Mouse (Mus musculus): ENCODE results near the gene Rnf123. TPM values are rescaled to one million over a fixed set of nuclear protein-coding genes. Genes with fewer than 3 reads are reported as not detected.

Rnf123 gene
- polyA plus RNA-seq, 1 experiment from 2014 or later = 13.8 TPM

DNA sequence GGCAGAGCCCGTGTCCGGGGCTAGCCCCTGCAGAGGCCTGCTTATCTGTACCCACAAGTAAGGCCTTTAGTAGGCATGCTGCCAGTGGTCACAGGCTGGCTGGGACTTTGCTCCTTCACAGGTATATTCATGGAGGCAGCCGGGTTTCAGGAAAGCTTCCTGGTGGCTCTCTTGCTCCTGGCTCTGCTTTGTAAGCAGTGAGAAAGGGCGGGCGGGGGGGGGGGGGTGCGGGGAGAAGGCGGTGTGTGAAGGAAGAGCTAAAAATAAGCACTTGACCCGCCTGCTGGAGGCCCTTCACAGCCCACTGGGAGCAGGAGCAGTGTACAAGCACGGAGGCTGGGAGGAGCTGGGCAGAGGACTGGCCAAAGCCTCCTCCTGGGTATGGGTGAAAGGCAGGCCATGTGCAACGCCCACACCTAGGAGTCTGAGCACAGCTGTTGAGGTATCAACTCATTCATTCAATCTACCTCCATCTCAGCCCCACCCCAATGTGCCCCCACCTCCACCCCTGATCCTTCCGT is 36.8 kb upstream of the Rnf123 start:
- no peak for TF ChIP-seq CTCF (IDR thresholded peaks at IDR 0.05; ENCODE audit: low read depth)
- TF ChIP-seq EP300 (optimal IDR thresholded peaks at IDR 0.05) = no peak
- peak; percentile 96 for ATAC-seq (ENCODE audit: low FRiP score, low TSS enrichment)
- no peaks in the 10 kb centered on the region for H3K36me3 ChIP-seq (ENCODE audit: control insufficient read depth, insufficient read depth, low read length)
- peak overlapping the region; percentile 14; the same call in 1 of the 2 replicates for H3K4me2 ChIP-seq (replicated peaks; ENCODE audit: low read depth)
- peak overlapping the region; percentile 69 for H3K27ac ChIP-seq (replicated peaks)
- no peaks in the 10 kb centered on the region for H3K9me3 ChIP-seq (ENCODE audit: control insufficient read depth, low read length)
- no peak overlapping the region for H3K4me3 ChIP-seq (ENCODE audit: low read depth, low read length)
- DNase-seq (ENCODE audit: low spot score) = peak; percentile 94
- peaks cover 3% of the 10 kb centered on the region; the same call in 1 of the 2 replicates for H3K4me1 ChIP-seq (replicated peaks; ENCODE audit: control insufficient read depth, insufficient read depth)
- no peak overlapping the region for H3K9ac ChIP-seq (ENCODE audit: low read length)
- no peaks in the 10 kb centered on the region for H3K27me3 ChIP-seq (ENCODE audit: control insufficient read depth, insufficient read depth, low read length)
- WGBS = 14% methylated on average over 8 of the region's 11 CpGs

DNA sequence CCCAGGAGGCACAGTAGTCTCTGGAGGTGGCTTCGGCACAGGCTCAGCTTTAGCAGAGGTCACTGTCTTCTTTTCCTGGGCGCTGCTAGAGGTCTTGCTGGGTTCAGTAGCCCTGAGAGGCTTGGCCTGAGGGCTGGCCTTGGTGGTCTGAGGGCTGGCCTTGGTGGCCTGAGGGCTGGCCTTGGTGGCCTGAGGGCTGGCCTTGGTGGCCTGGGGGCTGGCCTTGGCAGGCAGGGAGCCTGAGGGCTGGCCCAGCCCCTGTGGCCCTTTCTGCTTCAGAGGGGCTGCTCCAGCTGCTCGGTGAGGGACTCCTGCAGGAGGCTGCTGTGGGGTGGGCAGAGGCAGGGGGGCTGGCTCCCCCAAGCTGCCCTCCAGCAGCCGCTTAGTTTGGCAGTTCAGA is 34.0 kb upstream of the Rnf123 start:
- Histone ChIP-seq H3K36me3 (ENCODE audit: control insufficient read depth, insufficient read depth, low read length) (no peaks in the 10 kb centered on the region), H3K27me3 (ENCODE audit: control insufficient read depth, insufficient read depth, low read length) (no peaks in the 10 kb centered on the region), H3K4me1 (replicated peaks; ENCODE audit: control insufficient read depth, insufficient read depth) (peaks cover 3% of the 10 kb centered on the region; the same call in 1 of the 2 replicates), H3K4me2 (replicated peaks; ENCODE audit: low read depth) (no peak overlapping the region), H3K9me3 (ENCODE audit: control insufficient read depth, low read length) (no peaks in the 10 kb centered on the region), H3K4me3 (ENCODE audit: low read depth, low read length) (no peak overlapping the region), H3K9ac (ENCODE audit: low read length) (no peak overlapping the region), H3K27ac (replicated peaks) (no peak overlapping the region)
- DNase-seq (ENCODE audit: low spot score) = no peak
- ATAC-seq (ENCODE audit: low FRiP score, low TSS enrichment) = no peak
- no peak for TF ChIP-seq CTCF (IDR thresholded peaks at IDR 0.05; ENCODE audit: low read depth)
- no peak for TF ChIP-seq EP300 (optimal IDR thresholded peaks at IDR 0.05)
- WGBS = 57% methylated on average over 4 of the region's 4 CpGs

DNA sequence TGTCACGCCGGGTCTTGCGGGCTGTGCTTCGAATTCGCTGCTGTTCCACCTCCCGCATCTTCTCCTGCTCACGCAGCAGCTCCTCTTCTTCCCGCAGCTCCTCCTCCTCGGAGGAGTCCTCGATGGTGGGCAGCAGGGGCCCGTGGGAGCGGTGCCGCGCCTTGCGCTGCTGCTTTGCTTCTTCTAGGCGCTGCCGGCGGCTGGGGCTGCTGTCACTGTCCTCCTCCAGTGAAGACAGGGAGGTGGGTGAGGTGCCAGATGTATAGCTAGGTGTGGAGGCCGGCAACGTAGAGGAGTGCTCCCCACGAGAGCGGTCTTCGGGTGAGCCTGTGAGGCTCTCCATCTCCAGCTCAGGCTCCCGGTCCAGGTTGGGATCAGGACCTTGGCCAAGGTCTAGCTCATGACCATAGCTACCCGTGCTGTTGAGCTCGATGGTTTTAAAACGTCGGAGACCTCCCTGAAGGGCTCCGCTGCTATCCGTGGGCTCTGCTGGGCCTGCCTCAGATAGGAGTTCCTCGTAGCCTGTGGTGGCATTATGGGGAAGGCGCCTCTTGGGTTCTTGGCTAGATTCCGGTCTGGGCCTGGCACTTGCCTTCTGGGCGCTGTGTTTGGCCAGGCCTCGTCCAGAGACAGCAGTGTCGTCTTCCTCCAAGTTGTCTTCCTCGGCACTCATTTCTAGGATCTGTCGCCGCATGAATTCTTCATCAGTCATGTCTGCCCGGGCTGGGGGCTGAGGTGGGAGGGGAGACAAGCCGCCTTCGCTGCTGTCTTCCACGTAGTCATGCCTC is 32.3 kb upstream of the Rnf123 start:
- WGBS = 69% methylated on average over 43 of the region's 43 CpGs
- Histone ChIP-seq H3K4me2 (replicated peaks; ENCODE audit: low read depth) (no peak overlapping the region), H3K4me3 (ENCODE audit: low read depth, low read length) (no peak overlapping the region), H3K36me3 (ENCODE audit: control insufficient read depth, insufficient read depth, low read length) (no peaks in the 10 kb centered on the region), H3K4me1 (replicated peaks; ENCODE audit: control insufficient read depth, insufficient read depth) (peaks cover 5% of the 10 kb centered on the region), H3K27ac (replicated peaks) (no peak overlapping the region), H3K9me3 (ENCODE audit: control insufficient read depth, low read length) (no peaks in the 10 kb centered on the region), H3K9ac (ENCODE audit: low read length) (no peak overlapping the region), H3K27me3 (ENCODE audit: control insufficient read depth, insufficient read depth, low read length) (no peaks in the 10 kb centered on the region)
- DNase-seq (ENCODE audit: low spot score) (no peak), ATAC-seq (ENCODE audit: low FRiP score, low TSS enrichment) (no peak)
- TF ChIP-seq EP300 (optimal IDR thresholded peaks at IDR 0.05) = no peak
- no peak for TF ChIP-seq CTCF (IDR thresholded peaks at IDR 0.05; ENCODE audit: low read depth)

DNA sequence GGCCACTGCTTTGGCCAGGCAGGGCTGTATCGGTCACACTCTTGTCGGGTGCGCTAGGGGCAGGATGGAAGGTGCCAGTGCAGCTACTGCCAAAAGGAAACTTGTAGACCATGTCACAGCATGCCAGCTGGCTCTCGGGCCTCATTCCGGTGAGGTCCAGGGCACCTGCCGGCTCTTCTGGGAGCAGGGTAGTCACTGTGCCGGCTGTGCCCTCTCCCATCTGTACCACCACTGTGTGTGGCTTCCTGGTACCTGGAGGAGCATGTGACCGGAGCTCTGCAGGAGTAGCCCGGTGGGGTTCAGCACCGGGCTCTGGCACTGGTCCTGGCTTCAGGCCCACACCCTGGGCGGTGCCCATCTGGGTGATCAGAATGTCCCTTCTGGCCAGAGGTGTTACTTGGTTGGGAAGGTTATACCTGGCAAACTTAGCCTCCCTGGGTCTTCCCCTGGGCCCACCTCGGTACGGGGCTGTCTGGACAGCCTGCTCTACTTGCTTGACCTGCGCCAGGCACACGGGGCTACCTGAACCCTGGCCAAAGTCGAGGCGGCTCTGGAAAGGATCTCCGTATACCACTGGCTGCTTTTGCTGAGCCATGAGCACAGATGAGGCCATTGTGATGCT is 29.7 kb upstream of the Rnf123 start:
- DNase-seq (ENCODE audit: low spot score) (no peak), ATAC-seq (ENCODE audit: low FRiP score, low TSS enrichment) (no peak)
- H3K4me2 ChIP-seq (replicated peaks; ENCODE audit: low read depth) = no peak overlapping the region
- no peak overlapping the region for H3K9ac ChIP-seq (ENCODE audit: low read length)
- H3K9me3 ChIP-seq (ENCODE audit: control insufficient read depth, low read length) = no peaks in the 10 kb centered on the region
- no peaks in the 10 kb centered on the region for H3K36me3 ChIP-seq (ENCODE audit: control insufficient read depth, insufficient read depth, low read length)
- peaks cover 4% of the 10 kb centered on the region for H3K4me1 ChIP-seq (replicated peaks; ENCODE audit: control insufficient read depth, insufficient read depth)
- TF ChIP-seq EP300 (optimal IDR thresholded peaks at IDR 0.05) = no peak
- no peak for TF ChIP-seq CTCF (IDR thresholded peaks at IDR 0.05; ENCODE audit: low read depth)
- no peak overlapping the region for H3K4me3 ChIP-seq (ENCODE audit: low read depth, low read length)
- no peaks in the 10 kb centered on the region for H3K27me3 ChIP-seq (ENCODE audit: control insufficient read depth, insufficient read depth, low read length)
- no peak overlapping the region for H3K27ac ChIP-seq (replicated peaks)
- 90% methylated on average over 18 of the region's 18 CpGs for WGBS

DNA sequence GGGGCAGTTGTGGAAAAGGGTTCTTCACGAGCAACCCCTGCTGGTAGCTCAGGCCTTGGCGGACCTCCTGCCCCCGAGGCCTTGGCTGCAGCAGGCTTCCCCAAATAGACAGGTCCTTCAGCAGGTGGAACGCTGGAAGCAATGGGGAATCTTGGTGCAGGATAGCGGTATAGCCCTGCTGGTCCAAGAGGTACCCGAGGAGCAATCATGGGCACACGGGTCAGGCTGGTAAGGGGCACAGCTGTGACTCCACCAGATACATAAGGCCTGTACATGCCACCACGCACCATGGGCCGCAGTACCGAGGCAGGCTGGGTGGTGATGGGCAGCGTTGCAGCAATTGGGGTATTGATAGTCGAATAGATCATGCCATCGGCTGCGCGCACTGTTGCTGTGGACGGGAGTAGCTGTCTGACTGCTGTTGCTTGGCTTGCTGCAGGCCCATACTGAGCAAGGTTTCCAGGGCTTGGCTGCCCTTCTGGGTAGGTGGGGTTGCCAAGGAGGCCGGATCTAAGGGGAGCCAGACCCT is 28.5 kb upstream of the Rnf123 start:
- Histone ChIP-seq H3K9ac (ENCODE audit: low read length) (peak overlapping the region; percentile 54), H3K9me3 (ENCODE audit: control insufficient read depth, low read length) (no peaks in the 10 kb centered on the region), H3K4me3 (ENCODE audit: low read depth, low read length) (peak overlapping the region; percentile 19; the same call in 1 of the 2 replicates), H3K27ac (replicated peaks) (no peak overlapping the region), H3K36me3 (ENCODE audit: control insufficient read depth, insufficient read depth, low read length) (no peaks in the 10 kb centered on the region), H3K4me1 (replicated peaks; ENCODE audit: control insufficient read depth, insufficient read depth) (peaks cover 4% of the 10 kb centered on the region), H3K4me2 (replicated peaks; ENCODE audit: low read depth) (peak overlapping the region; percentile 50), H3K27me3 (ENCODE audit: control insufficient read depth, insufficient read depth, low read length) (no peaks in the 10 kb centered on the region)
- DNase-seq (ENCODE audit: low spot score) (no peak), ATAC-seq (ENCODE audit: low FRiP score, low TSS enrichment) (no peak)
- TF ChIP-seq EP300 (optimal IDR thresholded peaks at IDR 0.05) (no peak), CTCF (IDR thresholded peaks at IDR 0.05; ENCODE audit: low read depth) (peak; percentile 23; the same call in 1 of the 2 replicates)
- WGBS = 75% methylated on average over 17 of the region's 17 CpGs

Measured in stomach, postnatal 0 days (tissue).